Mouse (Mus musculus) liver, embryonic 13.5 days (tissue): ENCODE data around the gene Mark2. TPM values are rescaled to one million over a fixed set of nuclear protein-coding genes. Genes with fewer than 3 reads are reported as not detected.

ENCODE experiments used
- ATAC-seq: fragments of 200-750 bp; cut with Nextera tagmentation; 2 replicates; pipeline ENCODE4 v1.8.0; 2017; ENCODE audit warnings: low read depth, mild to moderate bottlenecking, moderate number of reproducible peaks, moderate library complexity
- DNase-seq: peaks from one replicate; pipeline ENCODE4 v3.0.0; 2022
- H3K27ac ChIP-seq: fragments of 300-500 bp; sonication (generic); 2 replicates; pipeline ENCODE4 v1.5.1; 2015; ENCODE audit warnings: moderate library complexity, mild to moderate bottlenecking, inconsistent platforms
- H3K27me3 ChIP-seq: fragments of 300-500 bp; sonication (generic); 2 replicates; pipeline ENCODE4 v1.6.1; 2015; ENCODE audit warnings: mild to moderate bottlenecking, inconsistent platforms
- H3K36me3 ChIP-seq: fragments of 300-500 bp; sonication (generic); 2 replicates; pipeline ENCODE4 v1.6.1; 2015; ENCODE audit warnings: mild to moderate bottlenecking, inconsistent platforms
- H3K4me1 ChIP-seq: fragments of 300-500 bp; sonication (generic); replicated peaks from 2 replicates; pipeline ENCODE4 v1.6.1; 2015; ENCODE audit warnings: inconsistent platforms
- H3K4me2 ChIP-seq: fragments of 300-500 bp; sonication (generic); 2 replicates; pipeline ENCODE4 v1.6.1; 2015; ENCODE audit warnings: inconsistent platforms, mild to moderate bottlenecking, moderate library complexity
- H3K4me3 ChIP-seq: fragments of 300-500 bp; sonication (generic); replicated peaks from 2 replicates; pipeline ENCODE4 v1.5.1; 2015; ENCODE audit warnings: mild to moderate bottlenecking, inconsistent platforms
- H3K9ac ChIP-seq: fragments of 300-500 bp; sonication (generic); 2 replicates; pipeline ENCODE4 v1.6.1; 2015; ENCODE audit warnings: mild to moderate bottlenecking, inconsistent platforms
- H3K9me3 ChIP-seq: fragments of 300-500 bp; sonication (generic); replicated peaks from 2 replicates; pipeline ENCODE4 v1.6.1; 2016; ENCODE audit warnings: inconsistent platforms
- WGBS: fragments of 180-500 bp; shearing (Covaris S2); methylation state at CpG from one replicate; pipeline ENCODE4 v1.1.7; 2015; ENCODE audit not compliant: insufficient replicate concordance; 5-methylcytosine and 5-hydroxymethylcytosine counted together
- polyA plus RNA-seq: library from polyadenylated mRNA; unstranded; fragments of >200 nt; fragmentation: Nextera tagmentation; extraction: Ambion mirVana; gene quantifications from 2 replicates; pipeline ENCODE4 v1.2.1, GENCODE M21; 2015

The Mark2 gene
- polyA plus RNA-seq, 1 experiment from 2014 or later: 17.7 TPM

GRCm38 (mm10) chr19:7306968-7307367 is 34.7 kb downstream of the Mark2 start:
- H3K9ac ChIP-seq: no peak overlapping the region
- H3K36me3 ChIP-seq: no peaks in the 10 kb centered on the region
- no peaks in the 10 kb centered on the region for H3K9me3 ChIP-seq
- H3K27ac ChIP-seq: peak overlapping the region; percentile 51; the same call in 1 of the 2 replicates
- ATAC-seq (no peak), DNase-seq (no peak)
- no peak overlapping the region for H3K4me3 ChIP-seq
- H3K4me2 ChIP-seq: no peak overlapping the region
- no peaks in the 10 kb centered on the region for H3K27me3 ChIP-seq
- H3K4me1 ChIP-seq: peaks cover 96% of the 10 kb centered on the region
- WGBS: 67% methylated on average over 3 of the region's 3 CpGs

GRCm38 (mm10) chr19:7305380-7306310 is 36.0 kb downstream of the Mark2 start:
- peak overlapping the region; percentile 26; the same call in 1 of the 2 replicates for H3K9ac ChIP-seq
- H3K4me2 ChIP-seq: peak overlapping the region; percentile 16; the same call in 1 of the 2 replicates
- H3K4me3 ChIP-seq: no peak overlapping the region
- 47% methylated on average over 11 of the region's 11 CpGs for WGBS
- no peaks in the 10 kb centered on the region for H3K27me3 ChIP-seq
- DNase-seq: peak; percentile 28
- peaks cover 94% of the 10 kb centered on the region for H3K4me1 ChIP-seq
- no peaks in the 10 kb centered on the region for H3K9me3 ChIP-seq
- ATAC-seq: peak; percentile 18; the same call in 1 of the 2 replicates
- H3K36me3 ChIP-seq: no peaks in the 10 kb centered on the region
- H3K27ac ChIP-seq: peak overlapping the region; percentile 64

- DNase-seq: no peak
- Histone ChIP-seq H3K9me3 (no peaks in the 10 kb centered on the region), H3K4me1 (peaks cover 86% of the 10 kb centered on the region), H3K27me3 (no peaks in the 10 kb centered on the region), H3K4me2 (no peak overlapping the region), H3K4me3 (no peak overlapping the region), H3K9ac (no peak overlapping the region), H3K27ac (no peak overlapping the region), H3K36me3 (no peaks in the 10 kb centered on the region)
- ATAC-seq: no peak
- 81% methylated on average over 2 of the region's 2 CpGs for WGBS
Measured at GRCm38 (mm10) chr19:7304801-7305200, 36.9 kb downstream of the Mark2 start.

- no peaks in the 10 kb centered on the region for H3K27me3 ChIP-seq
- DNase-seq (no peak), ATAC-seq (no peak)
- H3K9ac ChIP-seq: no peak overlapping the region
- WGBS: 82% methylated on average over 6 of the region's 6 CpGs
- peaks cover 85% of the 10 kb centered on the region for H3K4me1 ChIP-seq
- no peak overlapping the region for H3K4me2 ChIP-seq
- no peak overlapping the region for H3K27ac ChIP-seq
- no peaks in the 10 kb centered on the region for H3K9me3 ChIP-seq
- no peaks in the 10 kb centered on the region for H3K36me3 ChIP-seq
- H3K4me3 ChIP-seq: no peak overlapping the region
Measured at GRCm38 (mm10) chr19:7303796-7304195, 37.9 kb downstream of the Mark2 start.

- H3K36me3 ChIP-seq: no peaks in the 10 kb centered on the region; the same call in 1 of the 2 replicates
- H3K4me2 ChIP-seq: no peak overlapping the region
- no peaks in the 10 kb centered on the region for H3K9me3 ChIP-seq
- H3K27ac ChIP-seq: no peak overlapping the region
- no peaks in the 10 kb centered on the region for H3K27me3 ChIP-seq
- 70% methylated on average over 1 of the region's 1 CpGs for WGBS
- DNase-seq: no peak
- no peak overlapping the region for H3K4me3 ChIP-seq
- H3K4me1 ChIP-seq: peaks cover 84% of the 10 kb centered on the region
- ATAC-seq: no peak
- H3K9ac ChIP-seq: no peak overlapping the region
Measured at GRCm38 (mm10) chr19:7302493-7302797, 39.2 kb downstream of the Mark2 start.

GRCm38 (mm10) chr19:7301647-7302492 is 39.8 kb downstream of the Mark2 start:
- no peak overlapping the region for H3K27ac ChIP-seq
- H3K9ac ChIP-seq: no peak overlapping the region
- DNase-seq (no peak), ATAC-seq (no peak)
- no peaks in the 10 kb centered on the region for H3K9me3 ChIP-seq
- no peak overlapping the region for H3K4me3 ChIP-seq
- H3K4me2 ChIP-seq: no peak overlapping the region
- 75% methylated on average over 7 of the region's 7 CpGs for WGBS
- H3K27me3 ChIP-seq: no peaks in the 10 kb centered on the region
- H3K36me3 ChIP-seq: no peaks in the 10 kb centered on the region; the same call in 1 of the 2 replicates
- H3K4me1 ChIP-seq: peaks cover 79% of the 10 kb centered on the region

- Histone ChIP-seq H3K9ac (no peak overlapping the region), H3K4me2 (no peak overlapping the region), H3K27ac (no peak overlapping the region), H3K36me3 (no peaks in the 10 kb centered on the region; the same call in 1 of the 2 replicates), H3K9me3 (no peaks in the 10 kb centered on the region), H3K4me3 (no peak overlapping the region), H3K4me1 (peaks cover 78% of the 10 kb centered on the region), H3K27me3 (no peaks in the 10 kb centered on the region)
- DNase-seq: no peak
- no peak for ATAC-seq
- WGBS: 77% methylated on average over 1 of the region's 1 CpGs
Measured at GRCm38 (mm10) chr19:7300078-7300477, 41.6 kb downstream of the Mark2 start.

GRCm38 (mm10) chr19:7299052-7299451 is 42.6 kb downstream of the Mark2 start:
- no peak for DNase-seq
- no peak overlapping the region for H3K27ac ChIP-seq
- no peak overlapping the region for H3K9ac ChIP-seq
- H3K4me3 ChIP-seq: no peak overlapping the region
- ATAC-seq: no peak
- H3K36me3 ChIP-seq: no peaks in the 10 kb centered on the region; the same call in 1 of the 2 replicates
- H3K4me1 ChIP-seq: peaks cover 81% of the 10 kb centered on the region
- no peaks in the 10 kb centered on the region for H3K9me3 ChIP-seq
- no peak overlapping the region for H3K4me2 ChIP-seq
- no peaks in the 10 kb centered on the region for H3K27me3 ChIP-seq

- Histone ChIP-seq H3K4me3 (peak overlapping the region; percentile 60; the same call in 1 of the 2 replicates), H3K27me3 (no peaks in the 10 kb centered on the region), H3K9ac (peak overlapping the region; percentile 73), H3K4me2 (peak overlapping the region; percentile 80), H3K36me3 (no peaks in the 10 kb centered on the region; the same call in 1 of the 2 replicates), H3K4me1 (peaks cover 82% of the 10 kb centered on the region), H3K9me3 (no peaks in the 10 kb centered on the region), H3K27ac (peak overlapping the region; percentile 89)
- DNase-seq (no peak), ATAC-seq (no peak)
- 75% methylated on average over 4 of the region's 4 CpGs for WGBS
Measured at GRCm38 (mm10) chr19:7295959-7296358, 45.7 kb downstream of the Mark2 start.

- Histone ChIP-seq H3K36me3 (peaks cover 7% of the 10 kb centered on the region), H3K9ac (peak overlapping the region; percentile 73), H3K4me1 (peaks cover 88% of the 10 kb centered on the region), H3K27ac (peak overlapping the region; percentile 89), H3K4me2 (peak overlapping the region; percentile 80), H3K9me3 (no peaks in the 10 kb centered on the region), H3K27me3 (no peaks in the 10 kb centered on the region), H3K4me3 (peak overlapping the region; percentile 60)
- ATAC-seq (peak; percentile 91), DNase-seq (peak; percentile 67)
- 8% methylated on average over 15 of the region's 15 CpGs for WGBS
Measured at GRCm38 (mm10) chr19:7295071-7295658, 46.5 kb downstream of the Mark2 start.
